Mouse (Mus musculus) embryo, embryonic 11.5 days (tissue): ENCODE measurements at regions not wholly inside any gene's neighbourhood (a gene's known extent, or its start where the extent isn't known, plus 50 kb on each side); places are given as distances from the start of the nearest gene placed in this dataset.

Source experiments
- DNase-seq: peaks from one replicate; pipeline ENCODE4 v3.0.0-alpha.2; 2012; ENCODE audit warnings: low read depth, low spot score

- DNase-seq, result no peak
Observed at GRCm38 (mm10) chr6:71012436-71012822, 56.1 kb downstream of the Foxi3 start.

DNA sequence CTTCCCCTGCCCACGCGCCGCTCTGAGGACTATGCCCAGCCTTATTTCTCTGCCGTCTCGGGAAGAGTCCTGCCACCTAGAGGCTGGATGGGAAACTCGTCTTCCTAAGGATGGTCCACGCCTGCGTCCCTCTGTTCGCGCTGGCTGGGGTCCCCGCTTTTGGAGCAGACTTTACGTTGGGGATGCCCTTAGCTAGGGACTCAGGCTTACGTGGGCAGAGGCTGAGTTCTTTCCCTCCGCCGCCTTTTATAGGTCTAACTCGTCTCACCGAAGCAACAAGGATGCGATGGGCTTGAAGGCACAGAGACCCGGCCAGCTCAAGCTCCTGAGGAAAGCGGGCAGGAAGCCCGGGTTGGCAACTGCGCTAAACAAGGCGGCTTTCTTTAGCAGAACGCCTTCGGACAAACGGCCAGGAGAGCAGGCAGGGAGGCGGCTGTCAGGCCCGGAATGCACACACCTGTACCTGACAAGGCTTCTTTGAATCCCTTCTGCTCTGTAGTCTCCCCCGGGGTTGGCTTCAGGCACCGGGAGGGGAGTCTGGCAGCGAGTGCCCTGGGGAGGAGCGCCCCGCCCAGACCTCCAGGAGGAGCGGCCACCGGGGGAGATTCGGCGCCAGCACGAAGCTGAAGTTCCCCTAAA, 56.6 kb downstream of the Foxi3 start:
- peak; percentile 62 for DNase-seq

GRCm38 (mm10) chr6:71016388-71016787, 60.1 kb downstream of the Foxi3 start:
- DNase-seq, result no peak

DNA sequence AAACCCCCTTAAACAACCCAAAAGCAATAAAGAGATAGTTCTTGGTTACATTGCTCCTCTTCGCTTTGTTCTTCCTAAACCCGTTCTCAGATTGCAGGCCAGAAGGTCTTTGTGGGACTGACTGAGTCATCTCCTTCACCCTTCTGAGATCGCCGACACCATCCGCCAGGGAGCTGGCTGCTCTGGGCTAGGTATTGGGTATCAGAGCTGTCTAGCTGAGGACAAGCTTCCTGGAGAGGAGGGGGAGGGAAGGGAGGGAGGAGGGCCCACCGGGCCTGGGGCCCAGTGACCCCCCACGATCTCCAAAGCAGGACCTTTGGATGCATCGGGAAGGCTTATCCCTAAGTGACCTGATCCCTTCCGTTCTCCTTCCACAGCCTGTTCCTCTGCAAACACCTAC, 65.0 kb downstream of the Foxi3 start:
- DNase-seq, result no peak

DNA sequence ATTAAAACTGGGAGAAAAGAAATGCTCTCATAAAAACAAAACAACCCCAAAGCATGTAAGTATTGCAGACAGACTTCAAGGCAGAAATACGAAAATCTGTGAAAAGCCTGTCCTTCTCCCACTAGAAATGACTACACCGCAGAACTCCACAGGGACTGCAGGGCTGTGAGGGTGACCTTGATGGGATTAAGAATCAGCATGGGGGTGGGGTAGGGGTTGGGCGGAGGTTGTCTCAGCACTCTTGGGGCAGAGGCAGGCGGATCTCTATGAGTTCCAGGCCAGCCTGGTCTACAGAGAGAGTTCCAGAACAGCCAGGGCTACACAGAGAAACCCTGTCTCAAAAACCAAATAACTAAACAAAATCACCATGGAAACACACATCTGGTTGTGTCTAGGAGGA, 69.1 kb downstream of the Foxi3 start:
- DNase-seq, result no peak

DNA sequence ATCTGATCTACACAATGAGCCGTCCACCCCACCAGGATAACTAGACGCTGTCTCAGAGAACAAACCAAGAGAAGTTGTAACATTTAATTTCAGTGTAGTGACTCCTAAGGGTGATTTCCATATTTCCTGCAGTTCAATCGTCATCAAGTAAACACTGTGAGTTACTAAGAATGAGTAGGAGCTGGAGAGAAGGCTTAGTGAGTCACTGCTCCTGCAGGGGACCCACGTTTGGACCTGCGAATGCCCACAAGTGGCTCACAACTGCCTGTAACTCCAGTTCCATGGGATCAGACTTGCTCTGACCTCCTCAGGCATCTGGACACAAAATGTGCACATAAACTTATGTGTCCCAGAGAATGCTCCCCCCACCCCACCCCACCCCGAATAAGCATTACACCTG, 73.3 kb downstream of the Foxi3 start:
- no peak for DNase-seq

DNA sequence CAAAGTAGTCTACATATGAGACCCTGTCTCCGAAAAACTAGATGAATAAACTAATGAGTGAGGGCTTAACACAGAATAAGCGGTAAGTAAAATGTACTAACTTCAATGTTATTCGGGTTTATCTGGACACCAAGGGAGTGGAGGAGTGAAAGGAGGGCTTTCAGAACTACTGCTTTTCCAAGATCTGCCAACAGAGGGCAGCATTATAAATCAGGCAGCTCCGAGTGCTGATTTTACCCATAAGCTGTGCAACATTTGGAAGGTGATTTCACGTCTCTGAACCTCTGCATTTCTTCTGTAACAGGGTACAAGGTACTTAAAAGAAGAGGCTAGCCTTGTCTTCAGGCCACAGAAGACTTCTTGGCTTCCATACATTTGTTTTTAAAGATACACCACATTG, 74.2 kb downstream of the Foxi3 start:
- DNase-seq, result no peak

DNA sequence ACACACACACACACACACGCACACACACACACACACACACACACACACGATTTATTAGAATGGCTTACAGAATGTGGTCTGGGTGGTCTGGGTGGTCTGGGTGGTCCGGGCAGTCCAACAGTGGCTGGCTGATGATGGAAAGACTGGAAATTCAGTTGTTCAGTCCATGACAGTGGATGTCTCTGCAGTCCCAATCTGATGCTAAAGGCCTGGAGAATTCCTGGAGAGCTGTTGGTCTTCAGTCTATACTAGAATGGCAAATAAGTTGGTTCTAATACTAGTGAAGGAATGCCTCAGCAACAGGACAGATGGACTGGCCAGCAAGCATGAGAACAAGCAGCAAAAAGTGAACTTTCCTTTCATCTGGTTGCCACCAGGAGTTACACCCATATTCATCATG, 87.9 kb downstream of the Foxi3 start:
- no peak for DNase-seq

DNA sequence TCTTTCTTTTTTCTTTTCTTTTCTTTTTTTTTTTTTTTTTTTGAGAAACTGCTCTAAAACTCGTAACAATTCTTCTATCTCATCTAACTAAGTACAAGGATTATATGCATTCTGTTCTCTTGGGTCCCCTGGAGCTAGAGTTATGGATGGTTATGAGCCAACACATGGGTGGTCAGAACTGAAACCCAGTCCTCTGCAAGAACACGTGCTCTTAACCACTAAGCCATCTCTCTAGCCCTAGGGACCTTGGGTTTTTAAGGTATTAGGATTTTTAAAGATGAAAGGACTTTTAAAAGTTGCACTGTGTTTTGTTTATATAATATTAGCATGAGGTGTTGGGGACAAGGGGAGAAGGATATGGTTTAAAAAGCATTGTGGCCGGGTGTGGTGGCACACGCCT, 88.9 kb downstream of the Foxi3 start:
- DNase-seq, result no peak

DNA sequence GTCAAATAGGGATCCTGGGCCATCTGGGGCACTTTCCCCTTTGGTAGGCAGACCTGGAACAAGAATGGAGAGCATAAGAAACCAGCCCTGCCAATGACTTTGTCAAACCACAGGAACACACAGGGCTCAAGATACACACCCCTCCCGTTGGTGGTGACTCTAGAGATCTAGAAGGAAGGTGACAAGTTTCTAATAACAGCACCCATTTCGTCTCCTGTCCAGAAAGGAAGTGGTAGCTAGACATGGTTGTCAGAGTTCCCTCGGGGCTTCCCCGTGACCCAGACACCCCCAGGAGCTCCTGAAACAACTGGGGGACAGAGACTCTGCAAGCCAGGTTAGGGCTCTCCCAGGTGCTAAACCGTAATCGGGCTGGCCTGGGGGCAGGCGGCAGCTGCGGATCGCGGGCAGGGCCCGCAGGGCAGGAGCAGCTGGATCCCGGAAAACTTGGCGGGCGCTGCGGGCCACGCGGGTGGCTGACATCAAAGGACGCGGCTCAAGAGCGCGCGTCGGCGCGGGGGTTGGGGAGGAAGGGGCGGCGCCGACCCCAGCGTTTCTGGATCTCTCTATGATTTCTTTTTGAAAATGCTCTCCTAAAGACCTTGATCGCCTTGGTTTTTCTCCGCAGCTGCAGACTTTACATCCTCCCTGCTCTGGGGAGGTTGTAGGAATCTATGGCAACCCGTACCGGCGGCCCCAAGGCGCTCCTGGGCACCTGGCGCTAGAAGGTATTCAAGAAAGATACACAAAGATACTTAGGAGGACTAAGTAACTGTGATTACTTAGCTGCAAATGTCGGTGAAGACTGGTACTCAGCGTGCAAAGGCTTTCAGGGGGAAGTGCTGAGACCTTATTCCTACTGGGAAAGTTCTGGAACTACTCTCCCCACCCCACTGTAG, 92.1 kb downstream of the Foxi3 start:
- DNase-seq, result no peak

DNA sequence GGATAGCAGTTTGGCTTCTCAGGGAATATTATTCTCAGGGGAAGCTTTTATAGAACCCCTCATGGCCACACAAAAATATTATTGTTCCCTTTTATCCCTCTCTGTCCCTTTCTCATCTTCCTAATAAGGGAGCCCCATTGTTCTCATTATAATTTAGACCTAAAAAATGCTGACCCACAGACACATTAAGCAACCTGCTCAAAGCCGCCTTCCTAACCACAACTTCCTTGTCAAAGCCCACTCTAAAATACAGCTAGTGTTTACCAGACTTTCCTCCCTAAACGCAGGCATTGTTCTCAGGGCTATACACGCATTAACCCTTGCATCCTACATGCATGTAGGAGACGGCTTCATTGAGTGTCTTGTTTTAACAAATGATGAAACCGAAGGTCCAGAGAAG, 93.9 kb downstream of the Foxi3 start:
- DNase-seq, result no peak

- DNase-seq, result no peak
Observed at GRCm38 (mm10) chr6:71050754-71051213, 93.5 kb downstream of the Thnsl2 start.

DNA sequence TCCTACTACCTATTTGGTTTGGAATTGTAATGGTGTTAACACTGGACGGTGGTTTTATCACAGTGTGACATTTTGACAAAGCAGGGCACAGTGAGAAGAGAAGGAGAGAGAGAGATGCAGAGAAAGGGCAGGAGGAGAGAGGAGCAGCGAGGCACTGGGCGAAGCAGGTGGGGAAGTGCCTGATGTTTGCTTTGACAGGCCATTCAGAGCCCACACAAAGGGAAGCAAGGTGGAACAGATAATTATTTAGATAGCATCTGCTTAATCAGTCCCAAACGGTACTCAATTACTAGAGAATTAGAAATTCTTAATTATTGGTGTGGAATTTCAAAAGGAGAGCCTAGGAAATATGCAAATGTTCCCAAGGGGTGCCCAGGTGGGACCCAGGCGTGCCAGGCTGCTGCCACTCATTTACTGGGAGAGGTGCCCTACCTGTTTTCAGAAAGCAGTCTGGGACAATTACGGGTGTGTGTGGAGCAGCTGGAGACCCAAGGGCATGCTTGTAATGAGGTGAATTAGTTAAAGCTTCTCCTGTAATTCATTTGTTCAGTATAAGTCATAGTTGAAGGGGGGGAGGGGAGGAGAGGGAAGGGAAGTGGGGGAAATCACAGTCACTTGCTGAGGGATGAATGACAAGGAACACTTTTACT, 86.9 kb downstream of the Thnsl2 start:
- no peak for DNase-seq

- no peak for DNase-seq
Observed at GRCm38 (mm10) chr6:71060116-71060515, 84.1 kb downstream of the Thnsl2 start.

GRCm38 (mm10) chr6:71062980-71063379, 81.3 kb downstream of the Thnsl2 start:
- no peak for DNase-seq

- DNase-seq, result no peak
Observed at GRCm38 (mm10) chr6:71065428-71065827, 78.8 kb downstream of the Thnsl2 start.

DNA sequence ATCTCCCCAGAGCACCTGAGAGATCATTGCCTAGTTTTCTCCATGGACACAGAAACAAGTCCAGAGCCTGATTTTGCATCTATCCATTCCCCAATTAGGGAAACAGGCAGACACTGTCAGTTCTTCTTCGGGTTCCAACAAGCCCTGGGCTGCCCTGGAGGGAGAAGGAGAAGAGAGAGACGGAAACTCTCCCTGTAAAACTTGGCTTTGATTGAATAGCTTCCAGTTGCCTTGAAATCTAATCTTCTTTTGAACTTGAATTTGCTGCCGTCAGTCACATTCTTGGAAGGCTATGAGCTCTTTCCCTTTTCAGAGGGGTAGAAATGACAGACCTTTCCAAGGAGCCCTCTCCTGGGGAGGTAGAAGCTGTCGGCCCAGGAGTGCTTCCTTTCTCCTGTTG, 75.0 kb downstream of the Thnsl2 start:
- DNase-seq, result no peak

DNA sequence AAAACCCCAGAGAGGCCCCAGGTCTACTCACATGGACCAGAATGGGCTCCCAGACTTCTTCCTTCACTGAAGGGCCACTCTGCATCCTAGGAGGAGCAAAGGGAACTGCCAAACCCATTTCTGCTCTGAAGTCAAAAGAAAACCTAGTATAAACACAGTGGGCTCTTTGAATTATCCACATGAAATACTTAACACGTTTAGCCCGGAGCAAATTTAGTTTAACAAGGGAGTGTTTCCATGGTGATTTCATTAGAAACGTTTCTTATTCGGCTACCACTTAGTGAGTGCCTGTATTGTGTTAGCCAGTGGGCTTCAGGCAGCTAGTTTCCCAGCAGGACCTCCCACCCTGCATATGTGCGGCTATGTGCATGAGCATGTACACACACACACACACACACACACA, 69.4 kb downstream of the Thnsl2 start:
- DNase-seq, result no peak
